Mouse (Mus musculus) subcutaneous adipose tissue, adult 2 months (tissue): ENCODE measurements around the gene Hephl1. TPM values are rescaled to one million over a fixed set of nuclear protein-coding genes. Genes with fewer than 3 reads are reported as not detected.

Source experiments
- polyA plus RNA-seq: library from polyadenylated mRNA; depleted of rRNA; stranded (reverse); fragments of >200 nt; gene quantifications from 2 replicates; pipeline ENCODE4 v1.2.3, GENCODE M21; 2012; ENCODE audit warnings: low replicate concordance; rRNA removed

Hephl1 gene
- polyA plus RNA-seq = 4.4 and 7.5 TPM in 2 replicates

GRCm38 (mm10) chr9:15112008-15112407 is at the start of gene Hephl1:
Gene Hephl1, minus strand, starts transcription at chr9:15112108.

GRCm38 (mm10) chr9:15045084-15045669 is 66.7 kb downstream of the Hephl1 start, which contains the start of gene Panx1:
Gene Panx1, minus strand, starts transcription at chr9:15045478.

Other genes starting within 250 kb of the Hephl1 start
- 0.16 and 0.42 TPM in 2 replicates for gene Izumo1r, start 208.2 kb downstream of the Hephl1 start, polyA plus RNA-seq
- 8.2 and 29.4 TPM in 2 replicates for gene Panx1, start 66.6 kb downstream of the Hephl1 start, polyA plus RNA-seq
- gene Vstm5, start 126.9 kb upstream of the Hephl1 start, polyA plus RNA-seq = 0.62 and 0.69 TPM in 2 replicates
- gene Med17, start 167.8 kb upstream of the Hephl1 start, polyA plus RNA-seq = 20.4 and 27.4 TPM in 2 replicates
- 9.1 and 27.6 TPM in 2 replicates for gene Taf1d, start 194.1 kb upstream of the Hephl1 start, polyA plus RNA-seq
- 36.7 and 89.8 TPM in 2 replicates for gene 4931406C07Rik, start 194.3 kb upstream of the Hephl1 start, polyA plus RNA-seq
- 5.4 and 6.4 TPM in 2 replicates for gene Cep295, start 245.7 kb upstream of the Hephl1 start, polyA plus RNA-seq